Mouse (Mus musculus) right cerebral cortex, postnatal 10 days (tissue): Measurements from ENCODE around the gene Pex10.
A peak's percentile ranks its signal among the peaks of the same experiment; 100 is the strongest.
"Not testable (repeated sequence)": the region's sequence is repeated elsewhere in the genome, so short reads cannot be mapped to it uniquely, and the experiment has no call there.

Source experiments
- DNase-seq, 2 experiments: peaks; one replicate each; pipeline ENCODE4 v3.0.0; 2021; ENCODE audit warnings: low spot score in 2 of 2

The Pex10 gene

DNA sequence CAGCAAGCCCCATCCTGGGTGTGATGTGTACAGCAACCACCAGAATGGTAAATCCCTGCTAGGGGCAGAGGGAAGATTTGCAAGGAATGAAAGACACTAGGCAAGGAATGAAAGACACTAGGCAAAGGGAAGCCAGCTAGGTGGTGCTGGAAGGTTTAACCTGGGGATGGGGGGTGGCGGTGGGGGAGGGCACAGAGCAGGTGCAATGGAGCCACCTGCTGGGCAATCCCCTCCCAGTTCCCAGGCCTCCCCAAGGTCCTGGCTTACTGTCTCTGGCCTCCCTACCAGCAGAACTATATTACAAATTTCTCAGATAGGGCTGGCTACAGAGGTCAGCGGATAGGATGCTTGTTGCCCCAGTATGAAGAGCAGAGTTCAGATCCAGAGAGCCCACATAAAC, 2.3 kb upstream of the Pex10 start:
- no peak for DNase-seq

DNA sequence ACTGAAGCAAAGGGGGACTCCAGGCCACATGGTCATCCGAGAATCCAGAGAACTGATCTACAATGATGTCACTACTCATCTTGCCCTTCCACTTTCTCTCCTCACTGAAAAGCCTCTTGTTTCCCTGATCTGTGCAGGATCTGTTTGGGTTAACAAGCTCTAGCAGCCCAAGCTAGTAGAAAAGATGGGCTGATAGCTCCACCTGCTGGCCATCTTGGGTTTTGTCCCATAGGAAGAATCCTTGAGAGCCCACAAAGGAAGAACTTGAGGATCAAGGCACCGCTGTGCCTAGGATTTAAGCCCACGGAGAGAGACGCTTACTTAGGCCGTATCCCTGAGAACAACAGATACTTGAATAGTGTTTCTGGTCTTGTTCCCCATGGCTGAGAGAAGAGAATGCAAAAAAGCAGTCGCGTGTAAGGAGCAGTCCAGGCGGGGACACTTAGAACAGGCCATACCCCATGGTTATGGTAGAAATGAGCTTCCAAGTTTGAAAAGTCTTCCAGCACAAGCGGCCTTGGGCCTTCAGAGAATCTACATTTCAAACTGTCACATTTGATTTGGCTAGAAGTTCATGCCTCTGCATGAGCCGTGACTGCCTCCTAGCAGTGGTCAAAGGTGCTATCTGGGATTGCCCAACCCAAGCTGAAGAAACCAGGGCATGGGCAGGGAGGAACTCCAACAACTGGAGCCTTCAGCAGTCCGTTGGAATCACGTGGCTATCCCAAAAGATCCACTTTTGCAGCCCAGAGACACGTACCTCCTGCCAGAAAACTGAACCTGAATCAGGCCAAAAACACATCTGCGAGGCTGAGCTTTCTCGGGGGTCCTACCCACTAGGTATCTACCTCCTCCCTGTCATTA, 614 bp upstream of the Pex10 start:
- DNase-seq, result peak; percentile 94

DNA sequence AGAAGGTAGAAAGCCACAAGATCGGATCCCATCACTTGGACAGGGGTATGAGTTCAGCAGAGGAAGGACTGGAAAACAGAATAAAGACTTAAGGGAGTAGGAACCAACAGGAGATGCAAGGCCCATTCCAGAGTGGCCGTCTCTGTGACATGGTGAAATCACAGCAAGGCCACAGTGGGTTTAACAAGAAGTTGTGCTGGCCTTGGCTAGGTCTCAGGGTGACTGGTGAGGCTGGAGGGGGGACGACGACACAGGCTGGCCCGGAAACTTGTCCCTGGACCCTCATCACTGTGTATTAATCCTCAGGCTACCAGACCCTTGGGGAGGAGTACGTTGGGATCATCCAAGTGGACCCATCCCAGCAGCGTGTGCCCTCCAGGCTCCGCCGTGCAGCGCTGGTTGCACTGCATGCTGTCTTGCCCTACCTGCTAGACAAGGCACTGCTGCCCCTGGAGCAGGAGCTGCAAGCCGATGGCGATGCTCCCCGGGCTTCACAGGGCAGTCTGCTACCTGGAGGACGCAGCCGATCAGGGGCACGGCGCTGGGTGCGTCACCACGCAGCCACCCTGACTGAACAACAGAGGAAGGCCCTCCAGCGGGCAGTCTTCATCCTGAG, 1.6 kb downstream of the Pex10 start:
- peak in 1 of 2 experiments; percentile 51 for DNase-seq

DNA sequence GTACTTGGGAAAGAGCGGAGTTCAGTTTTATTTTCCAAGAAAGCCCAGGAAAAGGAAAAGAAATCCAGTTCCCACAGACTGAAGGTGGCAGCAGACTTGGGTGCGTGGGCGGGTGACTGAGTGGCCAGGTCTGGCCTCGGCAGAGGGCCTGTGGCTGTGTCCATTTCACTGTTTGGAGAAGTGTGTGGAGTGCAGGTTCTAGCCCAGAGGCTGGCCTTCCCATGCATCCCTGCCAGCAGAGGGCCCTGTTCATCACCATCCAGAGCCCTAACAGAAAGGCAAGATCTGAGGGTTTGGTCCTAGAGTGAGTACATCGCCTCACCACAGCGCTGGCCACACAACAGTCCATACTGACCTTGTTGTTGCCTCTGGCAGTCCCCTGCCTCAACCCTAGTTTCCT, 2.4 kb downstream of the Pex10 start:
- no peak for DNase-seq

DNA sequence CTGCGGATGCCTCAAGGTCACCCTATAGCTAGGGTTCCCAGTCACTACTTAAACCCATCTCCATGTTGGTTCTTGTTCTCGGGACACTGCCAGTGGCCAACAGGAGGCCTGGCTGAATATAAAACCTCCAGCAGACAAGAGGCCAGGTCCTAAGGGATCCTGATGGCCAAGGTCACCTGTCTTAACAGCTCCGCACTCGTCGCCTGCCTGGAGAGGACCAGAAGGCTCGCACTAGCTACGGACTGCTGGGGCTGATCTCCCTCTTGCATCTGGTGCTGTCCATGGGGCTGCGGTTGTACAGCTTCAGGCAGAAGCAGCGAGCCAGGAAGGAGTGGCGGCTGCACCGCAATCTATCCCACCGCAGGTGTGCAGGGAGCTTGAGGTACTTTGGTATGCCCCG, 3.4 kb downstream of the Pex10 start:
- DNase-seq, result no peak

DNA sequence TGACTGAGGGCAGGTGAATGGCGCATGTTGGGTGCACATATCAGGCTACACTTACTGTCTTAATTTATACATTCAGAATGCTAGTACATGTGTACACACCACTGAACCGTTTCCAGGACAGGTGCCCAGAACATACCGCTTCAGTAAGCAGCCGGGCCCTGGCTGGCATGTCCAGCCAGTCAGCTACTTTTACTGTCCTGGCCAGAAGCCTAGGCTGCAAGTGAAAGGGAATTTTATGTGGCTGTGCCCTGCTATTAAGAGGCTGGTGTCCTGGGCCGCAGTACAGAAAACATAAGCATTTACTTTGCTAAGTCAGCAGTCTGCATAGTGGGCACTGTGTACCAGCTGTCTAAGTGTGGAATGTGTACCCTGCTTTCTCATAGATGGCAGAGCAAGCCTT, 4.1 kb downstream of the Pex10 start:
- no peak for DNase-seq

DNA sequence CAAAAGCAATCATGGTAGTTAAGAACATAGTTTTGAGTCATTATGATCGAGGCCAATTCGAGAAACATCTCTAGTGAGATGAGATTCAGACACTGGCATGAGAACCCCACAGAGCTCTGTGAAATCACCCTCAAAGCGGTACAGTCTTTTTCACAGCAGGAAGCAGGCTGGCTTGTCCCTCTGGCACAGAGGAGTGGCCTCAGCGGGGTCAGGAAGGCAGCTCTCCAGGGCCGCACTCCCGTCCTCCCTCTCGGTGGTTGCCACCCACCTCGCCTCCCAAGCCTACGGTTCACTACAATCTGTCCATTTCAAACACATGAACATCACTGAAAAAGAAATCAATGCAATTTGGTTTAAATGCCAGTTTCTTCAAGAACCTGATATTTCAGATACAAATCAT, 7.6 kb downstream of the Pex10 start:
- no peak for DNase-seq

DNA sequence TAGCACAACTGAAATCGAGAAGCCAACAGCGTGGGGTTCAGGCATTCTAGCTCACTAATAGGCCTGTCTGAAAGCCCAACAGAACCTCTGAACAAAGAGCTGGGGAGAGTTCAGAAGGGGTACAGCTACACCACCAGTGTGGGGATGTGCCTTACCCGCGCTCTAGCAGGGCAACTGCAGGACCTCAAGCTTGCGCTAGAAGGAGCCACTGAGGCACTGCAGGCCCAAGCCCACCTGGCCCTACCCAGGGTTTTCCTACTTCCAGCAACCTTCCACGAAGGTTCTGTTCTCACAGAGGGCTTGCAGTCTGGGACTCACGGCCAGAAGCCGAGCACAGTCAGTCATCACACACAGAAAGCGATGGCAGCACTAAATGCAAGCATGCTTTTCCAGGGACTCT, 8.3 kb downstream of the Pex10 start:
- no peak for DNase-seq

DNA sequence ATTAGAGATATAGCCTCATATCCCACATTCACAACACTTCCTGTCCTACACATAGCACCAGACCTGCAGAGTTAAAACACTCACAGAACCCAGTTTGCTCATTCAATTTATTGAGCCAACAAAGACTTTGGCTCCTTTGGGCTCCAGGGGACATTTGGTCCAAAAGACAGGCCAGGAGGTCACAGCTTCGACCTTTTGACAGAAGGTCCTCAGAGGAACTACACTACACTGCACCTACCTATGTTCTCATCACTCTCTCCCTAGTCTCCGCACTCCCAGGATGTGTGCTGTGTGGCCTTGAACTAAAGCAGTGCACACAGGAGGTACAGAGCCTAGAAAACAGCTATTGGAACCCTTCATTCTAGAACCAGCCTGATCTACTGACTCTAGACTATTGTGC, 9.0 kb downstream of the Pex10 start:
- DNase-seq, result no peak

DNA sequence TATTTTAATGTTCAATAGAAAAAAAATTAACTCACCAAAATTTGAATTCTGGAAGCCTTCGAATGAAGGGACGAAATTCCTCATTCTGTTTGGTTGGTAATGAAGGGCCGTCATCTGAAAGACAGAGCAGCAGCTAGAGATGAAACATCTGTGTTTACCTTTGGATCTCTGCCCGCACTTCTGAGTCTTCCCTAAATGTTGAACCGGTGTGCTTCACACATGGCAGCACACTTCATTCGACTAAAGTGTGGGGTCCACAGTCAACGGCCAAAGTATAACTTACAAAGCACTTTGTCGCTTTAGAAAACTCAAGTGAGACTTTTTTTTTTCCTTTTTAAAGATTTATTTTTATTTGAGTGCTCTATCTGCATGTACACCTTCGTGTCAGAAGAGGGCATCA, 9.9 kb downstream of the Pex10 start:
- DNase-seq, result no peak

DNA sequence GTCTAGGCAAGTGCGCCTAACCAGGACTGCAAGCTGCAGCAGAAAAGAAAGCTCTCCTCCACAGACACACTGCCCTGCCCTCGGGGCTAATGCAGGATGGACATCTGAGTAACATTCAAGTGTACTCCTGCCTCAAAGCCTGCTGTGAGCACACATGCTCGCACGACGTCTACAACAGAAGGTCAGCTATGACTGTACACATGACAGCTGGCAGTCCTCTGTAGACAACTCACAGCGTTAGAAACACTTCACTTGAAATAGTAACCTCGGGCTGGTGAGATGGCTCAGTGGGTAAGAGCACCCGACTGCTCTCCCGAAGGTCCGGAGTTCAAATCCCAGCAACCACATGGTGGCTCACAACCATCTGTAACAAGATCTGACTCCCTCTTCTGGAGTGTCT, 12.0 kb downstream of the Pex10 start:
- not testable (repeated sequence) for DNase-seq

DNA sequence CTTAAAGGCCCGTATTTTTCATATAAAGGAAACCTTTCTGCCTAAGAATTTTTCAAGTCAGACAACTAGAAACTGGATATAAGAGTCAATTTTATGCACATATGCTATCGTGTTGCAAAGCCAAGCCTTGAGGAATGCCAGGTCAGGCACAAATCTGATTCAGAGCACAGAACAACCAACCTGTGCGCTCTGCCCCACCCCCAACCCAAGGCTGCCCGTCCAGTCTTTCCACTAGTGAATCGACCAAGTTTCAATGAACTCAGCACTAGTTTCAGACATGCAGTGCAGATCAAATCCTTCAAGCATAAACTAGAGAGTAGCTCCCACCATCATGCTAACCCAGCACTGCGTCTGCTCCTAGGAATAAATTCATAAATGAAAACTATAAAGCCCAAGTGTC, 12.8 kb downstream of the Pex10 start:
- no peak for DNase-seq

DNA sequence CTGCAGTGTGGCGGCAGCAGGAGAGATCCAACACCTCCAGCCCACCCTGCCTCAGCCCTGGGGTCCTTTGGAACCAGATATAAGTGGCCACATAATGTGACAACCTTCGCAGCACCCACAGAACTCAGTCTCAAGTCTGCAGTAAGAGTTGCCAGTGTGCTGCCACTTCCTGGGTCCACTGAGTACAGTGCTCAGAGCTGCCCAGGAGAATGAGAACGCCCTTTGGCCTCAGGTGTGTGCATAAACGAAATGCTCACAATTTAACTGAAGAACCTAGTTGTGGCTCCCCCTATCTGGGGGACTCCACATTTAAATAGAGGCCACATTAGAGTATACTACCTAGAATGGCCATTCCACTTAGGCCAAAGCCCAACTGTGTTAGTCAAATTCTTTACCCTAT, 16.7 kb downstream of the Pex10 start:
- DNase-seq, result no peak

DNA sequence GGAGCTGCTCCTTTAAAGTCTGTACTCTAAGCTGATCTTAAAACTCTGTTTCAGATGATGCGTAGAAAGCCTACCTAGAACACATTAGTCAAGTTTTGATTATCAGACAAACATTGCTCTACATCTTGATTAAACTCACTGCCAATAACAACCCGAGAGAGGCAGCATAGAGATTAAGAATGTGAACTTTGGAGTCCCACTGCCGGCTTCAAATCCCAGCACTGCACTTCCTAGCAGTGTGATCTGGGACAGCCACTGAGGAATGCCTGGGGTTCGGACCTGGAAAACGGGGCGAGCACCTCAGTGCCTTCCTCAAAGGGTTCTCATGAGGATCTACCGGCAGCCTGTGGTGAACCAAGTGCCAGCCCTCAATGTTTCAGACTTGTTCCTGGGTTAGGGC, 17.5 kb downstream of the Pex10 start:
- no peak for DNase-seq

DNA sequence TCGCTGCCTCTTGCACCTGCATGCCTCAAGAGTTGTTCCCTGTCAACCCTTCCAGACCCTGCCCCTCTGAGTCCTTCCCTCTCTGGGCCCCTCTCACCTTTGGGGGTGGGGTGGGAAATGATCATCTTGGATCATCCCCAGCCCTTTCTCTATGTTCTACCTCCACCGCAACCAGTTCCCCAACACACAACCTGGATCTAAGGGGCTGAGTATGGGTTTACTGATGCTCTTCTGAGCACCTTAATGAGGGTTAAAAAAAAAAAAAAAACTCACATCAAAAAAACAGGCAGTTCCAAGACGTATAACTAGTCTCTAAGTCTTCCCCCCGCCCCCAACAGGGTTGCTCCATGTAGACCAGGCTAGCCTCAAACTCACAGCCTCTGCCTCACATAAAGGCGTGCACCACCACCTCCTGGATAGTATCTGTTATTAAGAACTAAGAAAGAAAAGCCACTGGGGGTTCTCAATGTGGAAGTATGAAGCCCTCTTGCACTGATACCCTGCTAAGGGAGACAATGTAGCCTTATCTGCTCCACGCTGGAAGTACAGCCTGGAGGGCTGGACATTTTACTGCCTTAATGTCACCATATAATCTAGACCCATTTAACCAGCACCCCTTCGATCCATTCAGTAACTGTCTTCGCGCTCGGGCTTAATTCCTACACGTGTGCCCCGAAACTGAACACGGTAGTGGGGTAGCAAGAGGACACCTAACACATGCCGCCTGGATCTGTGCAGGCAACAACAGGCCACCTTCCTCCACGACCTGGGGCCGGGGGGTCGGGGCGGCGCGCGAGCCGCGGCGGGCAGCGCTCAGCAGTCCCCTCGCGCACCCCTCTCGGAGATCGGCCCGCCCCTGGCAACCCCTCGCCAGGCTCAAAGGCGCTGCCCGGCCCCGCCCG, 18.6 kb downstream of the Pex10 start:
- DNase-seq, result no peak

DNA sequence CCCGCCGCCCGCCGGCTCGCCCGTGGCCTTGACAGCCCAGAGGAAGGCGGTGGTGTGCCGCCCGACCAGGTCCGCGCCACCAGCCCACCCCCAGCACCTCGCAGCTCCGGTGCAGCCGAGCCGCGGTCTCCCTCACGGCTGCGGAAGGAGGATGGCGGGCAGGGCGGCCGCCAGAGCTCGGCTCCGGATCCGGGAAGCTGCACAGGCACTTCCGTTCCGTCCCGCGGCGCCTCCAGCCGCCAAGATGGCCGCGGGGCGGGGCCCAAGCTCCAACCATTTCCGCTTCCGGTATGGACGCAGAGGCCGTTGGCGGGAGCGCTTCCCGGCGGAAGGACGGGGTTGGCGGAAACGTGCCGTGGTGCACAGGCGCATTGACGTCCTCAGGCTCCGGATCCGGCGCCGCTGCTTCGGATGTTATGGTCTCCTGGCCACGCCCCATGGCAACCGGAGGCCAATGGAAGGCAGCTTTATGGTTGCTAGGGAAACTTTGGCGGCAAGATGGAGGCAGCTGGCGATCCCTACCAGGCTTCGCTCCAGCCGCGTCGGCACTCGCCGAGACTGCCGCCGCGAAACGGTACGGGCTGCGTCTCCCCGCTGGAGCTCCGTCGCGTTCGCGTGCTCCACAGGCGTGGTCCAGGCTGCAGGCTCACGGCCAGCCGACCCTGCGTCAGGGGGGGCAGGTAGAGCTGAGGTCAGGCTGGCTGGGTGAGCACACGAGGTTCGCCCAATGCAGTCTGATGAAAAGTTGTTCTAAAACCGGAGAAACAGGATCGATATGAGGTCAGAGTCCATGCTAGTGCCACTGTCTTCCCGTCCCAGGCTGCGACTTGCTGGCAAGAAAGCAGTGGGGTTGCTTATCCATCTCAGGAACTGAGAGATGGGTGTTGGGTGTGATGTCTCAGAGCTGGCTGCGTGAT, 19.6 kb downstream of the Pex10 start, which contains the start of the genes Rer1 and Morn1:
TSS of gene Rer1 (minus strand) at position 275 of the 917 bp plus-strand sequence.
TSS of gene Morn1 (plus strand) at position 470 of the 917 bp plus-strand sequence.
- DNase-seq, result peak; percentile 100

DNA sequence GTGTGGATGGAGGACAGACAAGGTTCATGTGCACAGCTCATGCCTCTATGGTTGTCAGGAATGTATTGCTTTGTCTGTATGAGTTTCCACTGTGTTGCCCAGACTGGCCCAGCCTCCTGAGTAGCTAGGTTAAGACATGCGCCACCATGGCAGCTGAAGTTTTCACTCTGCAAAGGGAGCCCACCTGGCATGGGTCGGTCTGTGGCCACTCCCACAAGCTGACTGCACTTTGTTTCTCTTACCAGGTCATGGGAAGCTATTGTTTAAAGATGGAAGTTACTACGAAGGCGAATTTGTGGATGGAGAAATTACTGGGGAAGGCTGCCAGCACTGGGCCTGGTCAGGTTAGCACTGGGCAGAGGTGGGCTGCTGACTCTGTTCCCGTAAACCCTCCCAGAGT, 22.4 kb downstream of the Pex10 start:
- DNase-seq, result no peak

DNA sequence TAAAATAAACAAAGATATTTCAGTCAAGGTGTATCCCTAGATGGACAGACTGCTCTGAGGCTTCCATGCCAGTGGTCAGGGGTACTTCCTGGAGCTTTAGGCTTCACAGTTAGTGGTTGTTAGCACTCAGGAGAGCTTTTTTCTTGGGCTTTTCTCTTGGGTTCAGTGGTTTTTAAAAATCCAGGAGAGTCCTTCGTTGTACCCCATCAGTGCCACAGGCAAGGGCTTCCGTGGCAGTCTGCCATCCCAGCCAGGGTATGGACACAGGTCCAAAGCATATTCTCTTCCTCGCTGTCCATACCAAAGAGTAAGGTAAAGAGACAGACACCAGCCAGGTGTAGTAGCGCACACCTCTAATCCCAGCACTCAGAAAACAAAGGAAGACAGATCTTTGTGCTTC, 23.3 kb downstream of the Pex10 start:
- DNase-seq, result no peak

DNA sequence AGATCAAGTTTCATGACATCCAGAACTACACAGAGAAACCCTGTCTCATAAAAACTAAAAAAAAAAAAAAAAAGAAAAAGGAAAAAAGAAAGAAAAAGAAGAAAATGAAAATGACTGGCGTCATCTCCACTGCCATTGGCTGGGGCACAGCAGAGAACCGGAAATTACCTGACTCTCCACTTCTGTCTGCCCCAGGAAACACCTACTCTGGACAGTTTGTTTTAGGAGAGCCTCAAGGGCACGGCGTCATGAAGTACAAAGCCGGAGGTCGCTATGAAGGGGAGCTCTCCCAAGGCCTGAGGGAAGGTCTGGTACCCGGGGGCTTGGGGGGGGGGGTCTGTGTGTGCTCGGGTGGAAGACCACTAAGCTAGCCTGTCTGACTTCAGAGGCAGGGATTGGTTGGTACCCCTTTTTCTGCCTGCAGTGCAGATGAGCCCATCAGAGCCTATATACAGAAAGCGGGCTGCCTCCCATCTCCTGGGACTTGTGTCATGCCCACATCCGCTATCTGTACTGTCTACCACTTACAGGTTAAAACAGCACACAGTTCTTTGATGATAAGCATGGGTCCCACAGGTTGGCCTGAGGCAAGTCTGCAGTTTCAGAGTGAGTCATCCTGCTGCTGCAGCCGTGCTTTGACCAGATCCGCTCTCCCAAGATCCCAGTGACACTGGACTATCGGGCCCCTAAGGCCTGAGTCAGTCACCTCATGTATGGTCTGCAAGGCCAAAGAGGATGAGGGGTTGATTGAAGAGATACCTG, 24.1 kb downstream of the Pex10 start:
- no peak for DNase-seq

DNA sequence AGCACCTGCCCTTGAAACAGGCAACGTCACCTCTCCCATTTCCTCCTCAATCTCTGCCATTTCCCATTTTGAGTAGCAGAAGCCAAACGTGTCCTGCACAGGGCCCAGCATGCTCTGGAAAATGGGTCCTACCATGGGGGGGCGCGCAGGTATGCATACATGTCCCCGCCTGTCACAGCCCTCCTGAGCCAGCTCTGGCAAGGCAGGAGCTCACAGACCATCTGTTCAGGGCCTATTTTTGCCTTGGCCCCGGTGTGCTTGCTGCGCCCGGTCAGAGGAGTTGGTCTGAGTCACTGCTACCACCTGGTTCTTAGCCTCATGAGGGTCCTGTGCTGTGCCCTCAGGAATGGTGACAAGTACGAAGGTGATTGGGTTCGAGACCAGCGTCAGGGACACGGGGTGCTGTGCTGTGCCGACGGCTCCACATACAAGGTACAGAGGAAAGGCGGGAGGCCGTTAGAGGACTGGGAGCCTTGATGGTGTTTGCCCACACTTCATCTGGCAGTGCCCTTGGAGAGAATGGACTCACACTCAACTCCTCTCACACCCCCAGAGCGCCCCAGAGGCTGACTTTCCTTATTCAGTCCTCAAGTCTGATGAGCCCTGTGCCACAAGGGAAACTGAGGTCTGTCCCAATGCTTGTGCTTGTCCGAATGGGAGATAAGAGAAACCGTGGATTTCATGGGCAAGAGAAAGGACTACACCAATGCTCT, 26.1 kb downstream of the Pex10 start:
- DNase-seq, result no peak
